Mouse (Mus musculus) stomach, postnatal 0 days (tissue): Measurements from ENCODE around the gene Rprml.

Experiments used
- CTCF ChIP-seq: IDR thresholded peaks from 2 replicates; pipeline ENCODE4 v1.5.1; 2016; ENCODE audit warnings: antibody characterized with exemption, low read depth, mild to moderate bottlenecking, moderate library complexity
- EP300 ChIP-seq: optimal IDR thresholded peaks from 2 replicates; pipeline ENCODE3; 2016; ENCODE audit warnings: antibody characterized with exemption

DNA sequence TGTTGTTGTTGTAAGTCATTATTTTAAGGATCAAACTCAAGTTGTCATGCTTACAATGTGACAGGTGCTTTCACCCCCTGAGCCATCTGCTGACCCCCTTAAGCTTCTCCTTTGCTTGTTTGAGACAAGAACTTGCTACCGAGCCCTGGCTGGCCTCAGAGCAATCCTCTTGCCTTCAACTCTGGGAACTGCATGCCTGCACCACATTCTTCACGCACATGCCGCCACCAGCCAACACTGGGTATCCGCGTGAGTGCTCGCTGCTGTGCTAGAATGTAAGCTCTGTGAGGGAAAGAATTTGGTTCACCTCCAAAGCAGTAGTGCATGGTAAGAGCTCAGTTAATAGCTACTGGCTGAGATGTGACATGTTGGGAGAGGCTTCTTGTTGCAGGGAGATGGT, 13.1 kb upstream of the Rprml start:
- no peak for TF ChIP-seq CTCF
- no peak for TF ChIP-seq EP300
